Mouse (Mus musculus): ENCODE data around the gene Psg17. TPM values are rescaled to one million over a fixed set of nuclear protein-coding genes. Genes with fewer than 3 reads are reported as not detected.

Gene Psg17
- polyA plus RNA-seq, 2 experiments: 0.48 TPM; not detected in 1

GRCm38 (mm10) chr7:18832298-18832697 is 10.9 kb upstream of the Psg17 start:
- no peak for TF ChIP-seq POLR2A (IDR thresholded peaks at IDR 0.05; ENCODE audit: borderline replicate concordance, extremely low read depth, insufficient read depth, insufficient read length)
- 46% methylated on average over 13 of the region's 13 CpGs for WGBS
- Histone ChIP-seq H3K27me3 (ENCODE audit: control insufficient read depth, insufficient read depth, low read length) (no peaks in the 10 kb centered on the region), H3K9me3 (ENCODE audit: control insufficient read depth, low read length) (no peaks in the 10 kb centered on the region), H3K9ac (ENCODE audit: low read depth, low read length, severe bottlenecking) (no peak overlapping the region), H3K4me3 (replicated peaks; ENCODE audit: low read length) (no peak overlapping the region), H3K4me2 (replicated peaks; ENCODE audit: low read depth, low read length, severe bottlenecking) (no peak overlapping the region), H3K36me3 (ENCODE audit: control insufficient read depth, insufficient read depth, low read length) (no peaks in the 10 kb centered on the region), H3K27ac (replicated peaks; ENCODE audit: low read depth, low read length) (no peak overlapping the region), H3K4me1 (ENCODE audit: control insufficient read depth, insufficient read depth, low read length) (no peaks in the 10 kb centered on the region)
- ATAC-seq (ENCODE audit: low FRiP score, low read depth): no peak
- DNase-seq (ENCODE audit: low spot score): no peak

GRCm38 (mm10) chr7:18829545-18829944 is 8.1 kb upstream of the Psg17 start:
- Histone ChIP-seq H3K9ac (ENCODE audit: low read depth, low read length, severe bottlenecking) (no peak overlapping the region), H3K4me2 (replicated peaks; ENCODE audit: low read depth, low read length, severe bottlenecking) (no peak overlapping the region), H3K27ac (replicated peaks; ENCODE audit: low read depth, low read length) (no peak overlapping the region), H3K36me3 (ENCODE audit: control insufficient read depth, insufficient read depth, low read length) (no peaks in the 10 kb centered on the region), H3K4me3 (replicated peaks; ENCODE audit: low read length) (no peak overlapping the region), H3K4me1 (ENCODE audit: control insufficient read depth, insufficient read depth, low read length) (no peaks in the 10 kb centered on the region), H3K27me3 (ENCODE audit: control insufficient read depth, insufficient read depth, low read length) (no peaks in the 10 kb centered on the region), H3K9me3 (ENCODE audit: control insufficient read depth, low read length) (no peaks in the 10 kb centered on the region)
- DNase-seq (ENCODE audit: low spot score) (no peak), ATAC-seq (ENCODE audit: low FRiP score, low read depth) (no peak)
- 86% methylated on average over 7 of the region's 7 CpGs for WGBS
- no peak for TF ChIP-seq POLR2A (IDR thresholded peaks at IDR 0.05; ENCODE audit: borderline replicate concordance, extremely low read depth, insufficient read depth, insufficient read length)

- Histone ChIP-seq H3K4me2 (replicated peaks; ENCODE audit: low read depth, low read length, severe bottlenecking) (no peak overlapping the region), H3K4me3 (replicated peaks; ENCODE audit: low read length) (no peak overlapping the region), H3K27me3 (ENCODE audit: control insufficient read depth, insufficient read depth, low read length) (no peaks in the 10 kb centered on the region), H3K36me3 (ENCODE audit: control insufficient read depth, insufficient read depth, low read length) (no peaks in the 10 kb centered on the region), H3K27ac (replicated peaks; ENCODE audit: low read depth, low read length) (no peak overlapping the region), H3K9me3 (ENCODE audit: control insufficient read depth, low read length) (no peaks in the 10 kb centered on the region), H3K4me1 (ENCODE audit: control insufficient read depth, insufficient read depth, low read length) (no peaks in the 10 kb centered on the region), H3K9ac (ENCODE audit: low read depth, low read length, severe bottlenecking) (no peak overlapping the region)
- 65% methylated on average over 9 of the region's 9 CpGs for WGBS
- ATAC-seq (ENCODE audit: low FRiP score, low read depth): no peak
- peak; percentile 42 for DNase-seq (ENCODE audit: low spot score)
- TF ChIP-seq POLR2A (IDR thresholded peaks at IDR 0.05; ENCODE audit: borderline replicate concordance, extremely low read depth, insufficient read depth, insufficient read length): no peak
Observed at GRCm38 (mm10) chr7:18828592-18828991, 7.2 kb upstream of the Psg17 start.

GRCm38 (mm10) chr7:18827792-18828546 is 6.6 kb upstream of the Psg17 start:
- no peak for TF ChIP-seq POLR2A (IDR thresholded peaks at IDR 0.05; ENCODE audit: borderline replicate concordance, extremely low read depth, insufficient read depth, insufficient read length)
- no peaks in the 10 kb centered on the region for H3K4me1 ChIP-seq (ENCODE audit: control insufficient read depth, insufficient read depth, low read length)
- DNase-seq (ENCODE audit: low spot score) (no peak), ATAC-seq (ENCODE audit: low FRiP score, low read depth) (no peak)
- H3K4me3 ChIP-seq (replicated peaks; ENCODE audit: low read length): no peak overlapping the region
- no peak overlapping the region for H3K27ac ChIP-seq (replicated peaks; ENCODE audit: low read depth, low read length)
- H3K9ac ChIP-seq (ENCODE audit: low read depth, low read length, severe bottlenecking): no peak overlapping the region
- H3K9me3 ChIP-seq (ENCODE audit: control insufficient read depth, low read length): no peaks in the 10 kb centered on the region
- no peaks in the 10 kb centered on the region for H3K36me3 ChIP-seq (ENCODE audit: control insufficient read depth, insufficient read depth, low read length)
- H3K4me2 ChIP-seq (replicated peaks; ENCODE audit: low read depth, low read length, severe bottlenecking): no peak overlapping the region
- H3K27me3 ChIP-seq (ENCODE audit: control insufficient read depth, insufficient read depth, low read length): no peaks in the 10 kb centered on the region
- WGBS: 62% methylated on average over 26 of the region's 26 CpGs

- 85% methylated on average over 9 of the region's 9 CpGs for WGBS
- H3K4me3 ChIP-seq (replicated peaks; ENCODE audit: low read length): no peak overlapping the region
- H3K27ac ChIP-seq (replicated peaks; ENCODE audit: low read depth, low read length): no peak overlapping the region
- no peak for ATAC-seq (ENCODE audit: low FRiP score, low read depth)
- DNase-seq (ENCODE audit: low spot score): no peak
- H3K4me2 ChIP-seq (replicated peaks; ENCODE audit: low read depth, low read length, severe bottlenecking): no peak overlapping the region
- no peak overlapping the region for H3K9ac ChIP-seq (ENCODE audit: low read depth, low read length, severe bottlenecking)
- H3K9me3 ChIP-seq (ENCODE audit: control insufficient read depth, low read length): no peaks in the 10 kb centered on the region
- H3K36me3 ChIP-seq (ENCODE audit: control insufficient read depth, insufficient read depth, low read length): no peaks in the 10 kb centered on the region
- H3K4me1 ChIP-seq (ENCODE audit: control insufficient read depth, insufficient read depth, low read length): no peaks in the 10 kb centered on the region
- no peaks in the 10 kb centered on the region for H3K27me3 ChIP-seq (ENCODE audit: control insufficient read depth, insufficient read depth, low read length)
- TF ChIP-seq POLR2A (IDR thresholded peaks at IDR 0.05; ENCODE audit: borderline replicate concordance, extremely low read depth, insufficient read depth, insufficient read length): no peak
Observed at GRCm38 (mm10) chr7:18818301-18818700, 3.1 kb downstream of the Psg17 start.
